Mouse (Mus musculus) forebrain, embryonic 11.5 days (tissue): ENCODE data around the gene Dpep2nb. TPM values are rescaled to one million over a fixed set of nuclear protein-coding genes. Genes with fewer than 3 reads are reported as not detected.
A peak's percentile ranks its signal among the peaks of the same experiment; 100 is the strongest.

ENCODE experiments used
- ATAC-seq: fragments of 200-750 bp; cut with Nextera tagmentation; replicated peaks from 2 replicates; pipeline ENCODE4 v1.8.0; 2017; ENCODE audit warnings: moderate TSS enrichment; ENCODE audit not compliant: low FRiP score
- DNase-seq: peaks from one replicate; pipeline ENCODE4 v3.0.0-alpha.2; 2017; ENCODE audit warnings: low spot score
- H3K27ac ChIP-seq: fragments of 300-500 bp; sonication (generic); 2 replicates; pipeline ENCODE4 v1.5.1; 2014; ENCODE audit warnings: low read depth, low read length
- H3K27me3 ChIP-seq: fragments of 300-500 bp; sonication (generic); 2 replicates; pipeline ENCODE4 v1.6.1; 2014; ENCODE audit warnings: mild to moderate bottlenecking, low read length, mixed read lengths; ENCODE audit not compliant: control insufficient read depth, insufficient read depth
- H3K36me3 ChIP-seq: fragments of 300-500 bp; sonication (generic); 2 replicates; pipeline ENCODE4 v1.6.1; 2014; ENCODE audit warnings: mild to moderate bottlenecking, low read length, moderate library complexity, mixed read lengths; ENCODE audit not compliant: control insufficient read depth, insufficient read depth
- H3K4me1 ChIP-seq: fragments of 300-500 bp; sonication (generic); replicated peaks from 2 replicates; pipeline ENCODE4 v1.6.1; 2014; ENCODE audit warnings: low read length, mixed read lengths; ENCODE audit not compliant: control insufficient read depth, insufficient read depth
- H3K4me2 ChIP-seq: fragments of 300-500 bp; sonication (generic); 2 replicates; pipeline ENCODE4 v1.6.1; 2014; ENCODE audit warnings: low read depth, mild to moderate bottlenecking, low read length, moderate library complexity, mixed read lengths; ENCODE audit not compliant: severe bottlenecking
- H3K4me3 ChIP-seq: fragments of 300-500 bp; sonication (generic); 2 replicates; pipeline ENCODE4 v1.5.1; 2014; ENCODE audit warnings: low read depth, low read length
- H3K9ac ChIP-seq: fragments of 300-500 bp; sonication (generic); 2 replicates; pipeline ENCODE4 v1.6.1; 2014; ENCODE audit warnings: low read length
- H3K9me3 ChIP-seq: fragments of 300-500 bp; sonication (generic); 2 replicates; pipeline ENCODE4 v1.6.1; 2016; ENCODE audit warnings: low read length, mixed read lengths; ENCODE audit not compliant: control insufficient read depth
- WGBS: fragments of 180-500 bp; shearing (Covaris S2); extraction: QIAGEN DNeasy Blood & Tissue Kit; methylation state at CpG from one replicate; pipeline ENCODE4 v1.1.7; 2014; 5-methylcytosine and 5-hydroxymethylcytosine counted together
- microRNA-seq: library from miRNA; unstranded; fragments of <30 nt; microRNA quantifications from one replicate; pipeline ENCODE4, GENCODE M21; 2016; ENCODE audit not compliant: insufficient number of aligned reads
- polyA plus RNA-seq: library from polyadenylated mRNA; unstranded; fragments of >200 nt; fragmentation: Nextera tagmentation; extraction: Ambion mirVana; gene quantifications from 2 replicates; pipeline ENCODE4 v1.2.1, GENCODE M21; 2014

The Dpep2nb gene
- polyA plus RNA-seq, 1 experiment from 2014 or later = not detected

GRCm38 (mm10) chr8:105961536-105961935, 44.2 kb downstream of the Dpep2nb start:
- no peak for ATAC-seq
- no peak overlapping the region for H3K9ac ChIP-seq

GRCm38 (mm10) chr8:105961101-105961500, 44.7 kb downstream of the Dpep2nb start:
- Histone ChIP-seq H3K27me3 (peaks cover 12% of the 10 kb centered on the region), H3K36me3 (no peaks in the 10 kb centered on the region), H3K9me3 (no peaks in the 10 kb centered on the region), H3K4me2 (no peak overlapping the region), H3K27ac (no peak overlapping the region), H3K4me1 (0 out of 2 replicates have a peak, but pooled peaks cover 4% of the 10 kb centered on the region), H3K4me3 (no peak overlapping the region), H3K9ac (no peak overlapping the region)
- WGBS = 73% methylated on average over 14 of the region's 14 CpGs
- no peak for ATAC-seq
- peak; percentile 46 for DNase-seq

More at GRCm38 (mm10) chr8:105961536-105961935, 44.2 kb downstream of the Dpep2nb start:
- Histone ChIP-seq H3K27ac (no peak overlapping the region), H3K4me3 (no peak overlapping the region), H3K4me2 (no peak overlapping the region), H3K9me3 (no peaks in the 10 kb centered on the region), H3K27me3 (peaks cover 13% of the 10 kb centered on the region), H3K36me3 (no peaks in the 10 kb centered on the region), H3K4me1 (0 out of 2 replicates have a peak, but pooled peaks cover 4% of the 10 kb centered on the region)
- WGBS = 86% methylated on average over 10 of the region's 10 CpGs
- DNase-seq = no peak

GRCm38 (mm10) chr8:105959350-105959749, 46.4 kb downstream of the Dpep2nb start:
- H3K4me2 ChIP-seq = no peak overlapping the region
- WGBS = 94% methylated on average over 7 of the region's 7 CpGs
- H3K4me1 ChIP-seq = no peaks in the 10 kb centered on the region
- no peaks in the 10 kb centered on the region for H3K9me3 ChIP-seq
- ATAC-seq (no peak), DNase-seq (no peak)
- no peaks in the 10 kb centered on the region for H3K27me3 ChIP-seq
- H3K9ac ChIP-seq = no peak overlapping the region
- H3K4me3 ChIP-seq = no peak overlapping the region
- H3K36me3 ChIP-seq = no peaks in the 10 kb centered on the region
- H3K27ac ChIP-seq = no peak overlapping the region

- H3K27ac ChIP-seq = no peak overlapping the region
- no peaks in the 10 kb centered on the region for H3K27me3 ChIP-seq
- ATAC-seq (no peak), DNase-seq (no peak)
- no peak overlapping the region for H3K9ac ChIP-seq
- no peak overlapping the region for H3K4me2 ChIP-seq
- no peak overlapping the region for H3K4me3 ChIP-seq
- H3K9me3 ChIP-seq = no peaks in the 10 kb centered on the region
- WGBS = 66% methylated on average over 3 of the region's 4 CpGs
- no peaks in the 10 kb centered on the region for H3K36me3 ChIP-seq
- H3K4me1 ChIP-seq = no peaks in the 10 kb centered on the region
These were observed 48.0 kb downstream of the Dpep2nb start for GRCm38 (mm10) chr8:105957813-105958212.

- H3K27ac ChIP-seq = no peak overlapping the region
- H3K36me3 ChIP-seq = no peaks in the 10 kb centered on the region
- ATAC-seq (no peak), DNase-seq (no peak)
- H3K4me1 ChIP-seq = no peaks in the 10 kb centered on the region
- no peaks in the 10 kb centered on the region for H3K9me3 ChIP-seq
- WGBS = 91% methylated on average over 4 of the region's 4 CpGs
- no peak overlapping the region for H3K4me2 ChIP-seq
- H3K27me3 ChIP-seq = no peaks in the 10 kb centered on the region
- H3K9ac ChIP-seq = no peak overlapping the region
- no peak overlapping the region for H3K4me3 ChIP-seq
These were observed 49.2 kb downstream of the Dpep2nb start for GRCm38 (mm10) chr8:105956556-105956955.

GRCm38 (mm10) chr8:105951057-105951659, 54.6 kb downstream of the Dpep2nb start:
- no peaks in the 10 kb centered on the region for H3K27me3 ChIP-seq
- DNase-seq (no peak), ATAC-seq (no peak)
- no peak overlapping the region for H3K4me2 ChIP-seq
- 69% methylated on average over 7 of the region's 7 CpGs for WGBS
- H3K4me1 ChIP-seq = no peaks in the 10 kb centered on the region
- H3K4me3 ChIP-seq = no peak overlapping the region
- H3K36me3 ChIP-seq = no peaks in the 10 kb centered on the region
- H3K9me3 ChIP-seq = no peaks in the 10 kb centered on the region
- no peak overlapping the region for H3K27ac ChIP-seq
- H3K9ac ChIP-seq = no peak overlapping the region

- H3K4me3 ChIP-seq = no peak overlapping the region
- H3K27ac ChIP-seq = no peak overlapping the region
- 93% methylated on average over 10 of the region's 10 CpGs for WGBS
- DNase-seq = no peak
- no peaks in the 10 kb centered on the region for H3K27me3 ChIP-seq
- no peak overlapping the region for H3K4me2 ChIP-seq
- no peaks in the 10 kb centered on the region for H3K4me1 ChIP-seq
- H3K9me3 ChIP-seq = no peaks in the 10 kb centered on the region
- H3K36me3 ChIP-seq = no peaks in the 10 kb centered on the region
- ATAC-seq = no peak
- no peak overlapping the region for H3K9ac ChIP-seq
These were observed 56.4 kb downstream of the Dpep2nb start for GRCm38 (mm10) chr8:105949350-105949749.

Small RNAs within 50 kb of the gene (microRNA-seq; reads per million reads assigned to microRNA genes)
- gene Mir7074 = not detected

Other genes with a start within 250 kb of the Dpep2nb start
- 38.0 and 49.3 TPM in 2 replicates for gene Gfod2, start 247.3 kb downstream of the Dpep2nb start, polyA plus RNA-seq
- 15.8 and 16.1 TPM in 2 replicates for gene Ranbp10, start 178.6 kb downstream of the Dpep2nb start, polyA plus RNA-seq
- gene Tsnaxip1, start 178.2 kb downstream of the Dpep2nb start, polyA plus RNA-seq = 0.21 and 0.23 TPM in 2 replicates
- gene Cenpt, start 152.7 kb downstream of the Dpep2nb start, polyA plus RNA-seq = 59.7 and 62.0 TPM in 2 replicates
- 85.6 and 87.3 TPM in 2 replicates for gene Thap11, start 150.8 kb downstream of the Dpep2nb start, polyA plus RNA-seq
- gene Nutf2, start 145.4 kb downstream of the Dpep2nb start, polyA plus RNA-seq = 355 and 371 TPM in 2 replicates
- gene Edc4, start 125.1 kb downstream of the Dpep2nb start, polyA plus RNA-seq = 62.7 and 65.2 TPM in 2 replicates
- gene Nrn1l, start 112.4 kb downstream of the Dpep2nb start, polyA plus RNA-seq = 1.1 TPM in 1 of 2 replicates, not detected in the other
- gene Pskh1, start 105.5 kb downstream of the Dpep2nb start, polyA plus RNA-seq = 22.1 and 23.1 TPM in 2 replicates
- 1.1 and 2.5 TPM in 2 replicates for gene Ctrl, start 72.1 kb downstream of the Dpep2nb start, polyA plus RNA-seq
- gene Psmb10, start 67.5 kb downstream of the Dpep2nb start, polyA plus RNA-seq = 20.9 and 21.5 TPM in 2 replicates
- gene Lcat, start 62.6 kb downstream of the Dpep2nb start, polyA plus RNA-seq = 0.55 and 0.60 TPM in 2 replicates
- 10.6 and 11.4 TPM in 2 replicates for gene Slc12a4, start 39.9 kb downstream of the Dpep2nb start, polyA plus RNA-seq
- not detected in 2 replicates for gene Dpep3, start 26.5 kb downstream of the Dpep2nb start, polyA plus RNA-seq
- gene Dus2, start 14.6 kb downstream of the Dpep2nb start, polyA plus RNA-seq = 16.5 and 20.7 TPM in 2 replicates
- 21.0 and 22.4 TPM in 2 replicates for gene Ddx28, start 5.9 kb upstream of the Dpep2nb start, polyA plus RNA-seq
- 4.5 and 5.3 TPM in 2 replicates for gene Nfatc3, start 52.9 kb upstream of the Dpep2nb start, polyA plus RNA-seq
- gene Esrp2, start 131.0 kb upstream of the Dpep2nb start, polyA plus RNA-seq = 2.3 and 2.4 TPM in 2 replicates
- gene Pla2g15, start 144.4 kb upstream of the Dpep2nb start, polyA plus RNA-seq = 7.1 and 7.4 TPM in 2 replicates
- gene Slc7a6, start 162.9 kb upstream of the Dpep2nb start, polyA plus RNA-seq = 103 and 106 TPM in 2 replicates
- gene Slc7a6os, start 205.0 kb upstream of the Dpep2nb start, polyA plus RNA-seq = 44.1 and 46.8 TPM in 2 replicates
- gene Prmt7, start 205.0 kb upstream of the Dpep2nb start, polyA plus RNA-seq = 68.8 and 73.1 TPM in 2 replicates